Mouse (Mus musculus): ENCODE results near the gene Tubgcp6. TPM values are rescaled to one million over a fixed set of nuclear protein-coding genes. Genes with fewer than 3 reads are reported as not detected.

The Tubgcp6 gene
- 0.85 TPM for polyA plus RNA-seq (2014; fragmentation: Illumina TruSeq; extraction: RNeasy Lipid Tissue Mini Kit (QIAGEN cat#74804); ENCODE audit: low replicate concordance)

DNA sequence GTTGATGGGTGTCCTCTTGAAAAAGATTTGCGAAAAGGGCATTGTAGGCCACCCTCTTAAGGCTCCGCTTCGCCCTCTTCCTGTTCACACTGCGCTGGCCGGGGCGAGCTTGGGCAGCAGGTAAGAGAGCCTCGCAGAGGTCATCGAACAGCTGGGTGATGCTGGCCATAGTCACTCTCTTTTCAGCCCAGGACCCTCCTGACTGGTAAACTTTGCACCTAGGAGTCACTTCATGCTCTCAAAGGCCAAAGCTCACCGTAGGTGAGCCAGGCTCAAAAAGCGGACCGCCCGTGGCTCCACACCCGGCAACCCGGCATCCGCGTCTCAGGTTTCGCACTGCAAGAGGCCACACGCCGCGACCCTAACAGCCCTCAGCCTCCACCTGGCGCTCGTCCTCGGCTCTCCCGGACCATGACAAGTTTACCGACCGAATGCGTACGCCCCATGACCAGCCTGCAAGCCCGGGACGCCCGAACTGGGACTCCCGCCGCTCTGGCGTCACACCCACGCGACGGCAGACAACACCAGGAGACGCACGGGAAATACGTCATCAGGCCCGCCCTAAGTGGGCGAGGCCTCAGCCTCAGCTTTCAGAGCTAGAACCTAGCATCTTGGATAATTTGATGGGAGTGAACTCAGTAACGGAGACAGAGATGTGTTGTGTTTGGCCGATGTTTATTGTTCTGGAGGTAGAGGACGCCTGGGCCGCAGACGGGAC lies at the start of gene Tubgcp6:
Tubgcp6 (minus strand) TSS at position 464 of the 718 bp plus-strand sequence.

GRCm38 (mm10) chr15:89149271-89150040 lies 26.5 kb upstream of the Tubgcp6 start, which contains the start of gene Mapk11:
Mapk11 (minus strand) TSS chr15:89149628.

DNA sequence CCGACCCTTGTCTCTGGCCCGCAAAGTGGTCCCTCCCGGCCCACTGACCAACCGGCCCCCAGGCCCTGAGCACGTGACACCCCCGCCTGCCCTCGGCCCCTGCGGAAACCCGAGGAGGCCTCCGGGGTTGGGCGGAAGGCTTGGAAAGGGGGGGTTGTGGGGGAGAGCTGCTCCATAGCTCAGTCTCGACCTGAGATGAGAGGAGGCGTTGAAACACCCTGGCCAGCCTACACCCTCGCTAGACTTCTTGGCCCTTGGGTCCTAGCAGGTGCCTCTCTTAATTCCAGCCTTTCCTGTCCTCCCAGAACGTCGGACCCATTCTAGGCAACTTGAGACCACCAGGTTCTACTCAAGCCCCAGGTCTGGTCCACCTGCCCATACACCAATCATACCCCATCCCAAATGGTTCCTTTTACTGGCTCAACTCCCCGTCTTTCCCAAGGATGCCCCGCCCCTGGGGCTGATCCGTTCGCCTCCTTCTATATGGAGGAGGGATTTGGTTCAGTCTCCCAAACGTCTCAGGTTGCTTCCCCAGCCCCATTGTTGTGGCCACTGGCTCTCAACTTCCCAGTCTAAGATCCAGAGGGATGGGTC lies 17.8 kb upstream of the Tubgcp6 start, which contains the start of gene Mapk12:
Mapk12 (minus strand) TSS at position 45 of the 594 bp plus-strand sequence.

GRCm38 (mm10) chr15:89128382-89129350 lies 5.8 kb upstream of the Tubgcp6 start, which contains the start of gene Hdac10:
Hdac10 (minus strand) TSS chr15:89128700.

DNA sequence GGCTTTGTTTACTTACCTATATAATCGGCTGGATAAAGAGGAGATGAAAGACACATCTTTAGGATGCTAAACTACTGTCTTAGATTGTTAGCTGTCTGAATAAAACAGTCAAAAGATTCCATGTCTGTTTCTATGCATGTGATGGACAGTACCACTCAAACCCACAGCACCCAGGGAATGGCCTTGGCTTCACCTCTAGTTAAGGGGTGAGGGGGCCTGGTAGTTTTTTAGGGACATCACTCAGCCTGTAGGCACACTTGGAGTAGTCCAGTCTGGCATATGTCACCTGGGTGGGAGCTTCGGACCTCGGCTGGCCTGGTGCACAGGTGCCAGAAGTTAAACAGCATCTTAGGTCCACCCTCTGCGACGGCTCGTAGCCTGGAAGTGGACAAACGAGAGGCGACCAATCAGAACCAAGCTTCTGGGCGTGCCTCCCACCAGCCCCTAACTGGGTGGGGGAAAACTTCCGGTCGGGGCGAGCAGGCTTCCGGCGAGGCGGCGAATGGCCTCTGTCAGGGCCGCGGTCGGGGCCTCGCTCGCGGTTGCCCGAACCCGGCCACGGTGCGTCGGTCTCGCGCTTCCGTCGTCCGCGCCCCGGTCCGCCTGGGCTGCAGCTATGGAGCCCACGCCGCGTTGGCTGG lies 34.2 kb downstream of the Tubgcp6 start, which contains the start of gene Selenoo:
Selenoo (plus strand) TSS at position 478 of the 641 bp plus-strand sequence.

GRCm38 (mm10) chr15:89074613-89075477 lies 48.1 kb downstream of the Tubgcp6 start, which contains the start of gene Trabd:
Trabd (plus strand) TSS chr15:89075124.

DNA sequence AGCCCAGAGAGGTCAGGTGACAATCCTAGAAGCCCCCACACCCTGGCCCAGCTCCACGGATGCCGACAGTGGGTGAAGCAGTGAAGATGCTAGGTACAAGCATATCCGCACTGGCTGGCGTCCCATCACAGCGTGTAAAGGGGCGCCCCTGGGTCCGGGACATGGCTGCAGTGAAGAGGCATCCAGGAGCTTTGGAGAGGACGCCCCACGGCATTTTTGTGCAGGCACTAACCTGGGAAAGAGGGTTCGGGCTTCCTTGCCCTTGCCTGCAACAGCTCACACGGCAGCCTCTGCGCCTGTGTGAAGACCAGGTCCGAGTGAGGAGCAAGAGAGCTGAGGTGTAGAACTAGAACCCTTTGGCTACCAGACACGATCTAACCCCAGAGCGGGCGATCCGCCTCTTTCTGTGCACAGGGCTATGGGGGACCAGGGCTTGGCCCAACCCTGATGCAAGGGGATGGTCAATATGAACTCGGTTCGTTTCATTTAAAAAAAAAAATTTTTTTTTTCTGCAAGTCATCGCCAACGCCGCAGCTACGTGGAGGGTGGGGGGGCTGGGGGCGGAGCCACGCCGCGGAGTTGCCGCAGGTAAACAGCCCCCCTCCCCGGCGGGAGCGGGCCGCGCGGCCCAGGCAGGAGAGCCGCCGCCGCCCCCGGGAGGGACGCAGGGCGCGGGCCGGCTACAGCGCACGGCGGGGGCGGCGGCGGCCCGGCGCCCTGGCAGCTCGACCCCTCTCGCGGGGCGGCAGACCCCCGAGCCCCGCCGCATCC lies 63.6 kb downstream of the Tubgcp6 start, which contains the start of gene Panx2:
Panx2 (plus strand) TSS at position 574 of the 771 bp plus-strand sequence.

Other genes starting within 250 kb of the Tubgcp6 start
- not detected for gene Ttll8, start 168.7 kb downstream of the Tubgcp6 start, polyA plus RNA-seq (2014; fragmentation: Illumina TruSeq; extraction: RNeasy Lipid Tissue Mini Kit (QIAGEN cat#74804); ENCODE audit: low replicate concordance)
- gene Mlc1, start 144.1 kb downstream of the Tubgcp6 start, polyA plus RNA-seq (2014; fragmentation: Illumina TruSeq; extraction: RNeasy Lipid Tissue Mini Kit (QIAGEN cat#74804); ENCODE audit: low replicate concordance): not detected
- gene Mov10l1, start 140.2 kb downstream of the Tubgcp6 start, polyA plus RNA-seq (2014; fragmentation: Illumina TruSeq; extraction: RNeasy Lipid Tissue Mini Kit (QIAGEN cat#74804); ENCODE audit: low replicate concordance): not detected
- gene Panx2, start 63.4 kb downstream of the Tubgcp6 start, polyA plus RNA-seq (2014; fragmentation: Illumina TruSeq; extraction: RNeasy Lipid Tissue Mini Kit (QIAGEN cat#74804); ENCODE audit: low replicate concordance): not detected
- gene Trabd, start 48.0 kb downstream of the Tubgcp6 start, polyA plus RNA-seq (2014; fragmentation: Illumina TruSeq; extraction: RNeasy Lipid Tissue Mini Kit (QIAGEN cat#74804); ENCODE audit: low replicate concordance): 5.7 TPM
- gene Selenoo, start 34.0 kb downstream of the Tubgcp6 start, polyA plus RNA-seq (2014; fragmentation: Illumina TruSeq; extraction: RNeasy Lipid Tissue Mini Kit (QIAGEN cat#74804); ENCODE audit: low replicate concordance): 2.7 TPM
- not detected for gene Hdac10, start 5.6 kb upstream of the Tubgcp6 start, polyA plus RNA-seq (2014; fragmentation: Illumina TruSeq; extraction: RNeasy Lipid Tissue Mini Kit (QIAGEN cat#74804); ENCODE audit: low replicate concordance)
- gene Mapk12, start 17.6 kb upstream of the Tubgcp6 start, polyA plus RNA-seq (2014; fragmentation: Illumina TruSeq; extraction: RNeasy Lipid Tissue Mini Kit (QIAGEN cat#74804); ENCODE audit: low replicate concordance): 0.33 TPM
- gene Mapk11, start 26.5 kb upstream of the Tubgcp6 start, polyA plus RNA-seq (2014; fragmentation: Illumina TruSeq; extraction: RNeasy Lipid Tissue Mini Kit (QIAGEN cat#74804); ENCODE audit: low replicate concordance): 0.15 TPM
- 3.4 TPM for gene Plxnb2, start 57.7 kb upstream of the Tubgcp6 start, polyA plus RNA-seq (2014; fragmentation: Illumina TruSeq; extraction: RNeasy Lipid Tissue Mini Kit (QIAGEN cat#74804); ENCODE audit: low replicate concordance)
- gene Dennd6b, start 73.4 kb upstream of the Tubgcp6 start, polyA plus RNA-seq (2014; fragmentation: Illumina TruSeq; extraction: RNeasy Lipid Tissue Mini Kit (QIAGEN cat#74804); ENCODE audit: low replicate concordance): 0.11 TPM
- gene Ppp6r2, start 88.4 kb upstream of the Tubgcp6 start, polyA plus RNA-seq (2014; fragmentation: Illumina TruSeq; extraction: RNeasy Lipid Tissue Mini Kit (QIAGEN cat#74804); ENCODE audit: low replicate concordance): 6.9 TPM
- 1.7 TPM for gene Sbf1, start 192.2 kb upstream of the Tubgcp6 start, polyA plus RNA-seq (2014; fragmentation: Illumina TruSeq; extraction: RNeasy Lipid Tissue Mini Kit (QIAGEN cat#74804); ENCODE audit: low replicate concordance)
- gene Adm2, start 199.6 kb upstream of the Tubgcp6 start, polyA plus RNA-seq (2014; fragmentation: Illumina TruSeq; extraction: RNeasy Lipid Tissue Mini Kit (QIAGEN cat#74804); ENCODE audit: low replicate concordance): not detected
- gene Miox, start 211.3 kb upstream of the Tubgcp6 start, polyA plus RNA-seq (2014; fragmentation: Illumina TruSeq; extraction: RNeasy Lipid Tissue Mini Kit (QIAGEN cat#74804); ENCODE audit: low replicate concordance): not detected
- gene Lmf2, start 232.5 kb upstream of the Tubgcp6 start, polyA plus RNA-seq (2014; fragmentation: Illumina TruSeq; extraction: RNeasy Lipid Tissue Mini Kit (QIAGEN cat#74804); ENCODE audit: low replicate concordance): not detected
- gene Ncaph2, start 232.6 kb upstream of the Tubgcp6 start, polyA plus RNA-seq (2014; fragmentation: Illumina TruSeq; extraction: RNeasy Lipid Tissue Mini Kit (QIAGEN cat#74804); ENCODE audit: low replicate concordance): 4.1 TPM

Data from small intestine, adult 10 weeks (tissue).